In genomic region chr7:56767796-56768195, GRCm38 (mm10) we compare ENCODE assay signal across 13 mouse cellular contexts.
"Had no signal": no experiment of that assay in that cellular context is flagged by ENCODE, and none has a peak within 500 bp of the region (broad histone marks: within the 10 kb centered on the region; RNA-seq: fewer than 3 reads in every experiment).

No protein-coding gene starts in this region.

- DNase-seq: gastrocnemius, adult 2 months; gastrocnemius, postnatal 10 days; gastrocnemius, postnatal 25 days; heart, adult 18-20 months; heart, postnatal 14 days; heart, postnatal 36 days; kidney, adult 11 months; kidney, adult 2 months; kidney, adult 9 months; kidney, postnatal 14 days; kidney, postnatal 36 days; layer of hippocampus, adult 9-11 months; layer of hippocampus, postnatal 36 days had no signal
